Mouse (Mus musculus) ES-E14 (cell line): ENCODE data around the gene Gsg1l2.

Source experiments
- HCFC1 ChIP-seq: IDR thresholded peaks from 2 replicates; pipeline ENCODE4 v1.6.1; 2012; ENCODE audit warnings: low read length, inconsistent platforms, borderline replicate concordance; ENCODE audit not compliant: insufficient read depth
- ZNF384 ChIP-seq: IDR thresholded peaks from 2 replicates; pipeline ENCODE4 v1.6.1; 2012; ENCODE audit warnings: low read depth, low read length, inconsistent platforms

DNA sequence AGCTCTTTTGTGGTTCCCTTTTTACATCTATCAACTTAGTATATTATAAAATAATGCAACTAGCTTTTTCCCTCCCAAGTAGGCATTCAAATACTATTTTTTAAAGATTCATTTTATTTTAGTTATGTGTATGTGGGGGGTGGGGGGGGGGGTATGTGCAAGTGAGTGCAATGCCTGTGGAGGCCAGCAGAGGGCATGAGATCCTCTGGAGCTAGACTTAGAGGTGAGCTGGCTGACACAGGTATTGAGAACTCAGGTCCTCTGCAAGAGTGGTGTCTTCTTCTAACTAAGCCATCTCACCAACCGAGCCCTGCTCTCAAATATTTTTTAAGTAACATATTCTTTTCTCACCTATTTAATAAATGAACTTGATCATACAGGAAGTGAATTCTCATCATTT lies 31.1 kb downstream of the Gsg1l2 start:
- TF ChIP-seq ZNF384: no peak
- TF ChIP-seq HCFC1: no peak
